In genomic region chr2:167659177-167659846, GRCm38 (mm10) we compare ENCODE assay signal across 7 mouse cellular contexts. TPM values are rescaled to one million over a fixed set of nuclear protein-coding genes. Genes with fewer than 3 reads are reported as not detected.
DNase-seq lines count a peak whose midpoint lies in the region; ATAC-seq lines count a peak whose summit lies in the region.

No protein-coding gene starts in this region.

- peak overlapping the region; percentile 99 for H3K4me2 ChIP-seq in liver, embryonic 11.5 days
- peak overlapping the region; percentile 89 for H3K4me2 ChIP-seq in forebrain, embryonic 13.5 days
- peak overlapping the region; percentile 99; the same call in 1 of the 2 replicates for H3K4me2 ChIP-seq in limb, embryonic 11.5 days (ENCODE audit: low read depth, severe bottlenecking)
- H3K4me2 ChIP-seq in neural tube, embryonic 14.5 days (ENCODE audit: low read depth, low read length) = peak overlapping the region; percentile 96

- no peak for ATAC-seq in liver, embryonic 11.5 days (replicated peaks; ENCODE audit: low FRiP score)
- ATAC-seq in forebrain, embryonic 13.5 days = no peak
- ATAC-seq in limb, embryonic 11.5 days (ENCODE audit: insufficient number of reproducible peaks, low FRiP score, low TSS enrichment, low read depth) = no peak
- no peak for ATAC-seq in neural tube, embryonic 14.5 days (ENCODE audit: low read depth)

- peak overlapping the region; percentile 86; the same call in 1 of the 2 replicates for H3K9ac ChIP-seq in liver, embryonic 11.5 days (ENCODE audit: low read depth, low read length)
- peak overlapping the region; percentile 88; the same call in 1 of the 2 replicates for H3K9ac ChIP-seq in forebrain, embryonic 13.5 days
- no peak overlapping the region for H3K9ac ChIP-seq in limb, embryonic 11.5 days (ENCODE audit: low read length)
- H3K9ac ChIP-seq in neural tube, embryonic 14.5 days (replicated peaks; ENCODE audit: low read depth, low read length) = 0 out of 2 replicates have a peak overlapping the region, but pooled peaks have one; percentile 84

- H3K27ac ChIP-seq in liver, embryonic 11.5 days (ENCODE audit: low read depth, low read length) = no peak overlapping the region
- no peak overlapping the region for H3K27ac ChIP-seq in forebrain, embryonic 13.5 days
- H3K27ac ChIP-seq in limb, embryonic 11.5 days (replicated peaks; ENCODE audit: low read depth, low read length) = no peak overlapping the region
- H3K27ac ChIP-seq in neural tube, embryonic 14.5 days (ENCODE audit: low read depth, low read length) = no peak overlapping the region

- peaks cover 7% of the 10 kb centered on the region for H3K27me3 ChIP-seq in liver, embryonic 11.5 days (replicated peaks; ENCODE audit: control insufficient read depth, insufficient read depth, low read length)
- peaks cover 15% of the 10 kb centered on the region for H3K27me3 ChIP-seq in forebrain, embryonic 13.5 days
- H3K27me3 ChIP-seq in limb, embryonic 11.5 days (ENCODE audit: control insufficient read depth, insufficient read depth, low read length) = peaks cover 2% of the 10 kb centered on the region; the same call in 1 of the 2 replicates
- H3K27me3 ChIP-seq in neural tube, embryonic 14.5 days (ENCODE audit: control insufficient read depth, insufficient read depth, low read length) = no peaks in the 10 kb centered on the region

- WGBS in liver, embryonic 11.5 days = 65% methylated on average over 10 of the region's 10 CpGs
- whole genome bisulfite sequencing in forebrain, embryonic 13.5 days = 82% methylated on average over 10 of the region's 10 CpGs
- whole genome bisulfite sequencing in limb, embryonic 11.5 days = 66% methylated on average over 10 of the region's 10 CpGs
- 65% methylated on average over 10 of the region's 10 CpGs for WGBS in neural tube, embryonic 14.5 days

- peaks cover 6% of the 10 kb centered on the region; the same call in 1 of the 2 replicates for H3K36me3 ChIP-seq in liver, embryonic 11.5 days (ENCODE audit: control insufficient read depth, insufficient read depth, low read length)
- peaks cover 7% of the 10 kb centered on the region for H3K36me3 ChIP-seq in forebrain, embryonic 13.5 days (ENCODE audit: poor library complexity, severe bottlenecking)
- no peaks in the 10 kb centered on the region; the same call in 1 of the 2 replicates for H3K36me3 ChIP-seq in limb, embryonic 11.5 days (ENCODE audit: control insufficient read depth, insufficient read depth, low read length)
- no peaks in the 10 kb centered on the region for H3K36me3 ChIP-seq in neural tube, embryonic 14.5 days (ENCODE audit: control insufficient read depth, insufficient read depth, low read length)

- no peak for DNase-seq in liver, embryonic 11.5 days (ENCODE audit: low spot score)
- DNase-seq in liver = no peak
- DNase-seq in limb, embryonic 11.5 days (ENCODE audit: low spot score) = no peak
- no peak for DNase-seq in left cerebral cortex, postnatal 10 days (ENCODE audit: extremely low spot score in 1 of 2, low spot score in 2 of 2)
- no peak for DNase-seq in left cerebral cortex, adult 8-10 months (ENCODE audit: low spot score in 2 of 2)

- H3K4me1 ChIP-seq in liver, embryonic 11.5 days (replicated peaks; ENCODE audit: control insufficient read depth, insufficient read depth, low read length) = peaks cover 35% of the 10 kb centered on the region
- H3K4me1 ChIP-seq in forebrain, embryonic 13.5 days = peaks cover 30% of the 10 kb centered on the region
- peaks cover 17% of the 10 kb centered on the region for H3K4me1 ChIP-seq in limb, embryonic 11.5 days (ENCODE audit: control insufficient read depth, insufficient read depth, low read length)
- peaks cover 22% of the 10 kb centered on the region for H3K4me1 ChIP-seq in neural tube, embryonic 14.5 days (ENCODE audit: control insufficient read depth, insufficient read depth, low read length)

- H3K9me3 ChIP-seq in liver, embryonic 11.5 days (ENCODE audit: control insufficient read depth, low read length) = no peaks in the 10 kb centered on the region
- H3K9me3 ChIP-seq in forebrain, embryonic 13.5 days (replicated peaks) = no peaks in the 10 kb centered on the region
- no peaks in the 10 kb centered on the region for H3K9me3 ChIP-seq in limb, embryonic 11.5 days (ENCODE audit: control insufficient read depth, low read length)
- no peaks in the 10 kb centered on the region for H3K9me3 ChIP-seq in neural tube, embryonic 14.5 days (ENCODE audit: control insufficient read depth, low read length)

- H3K4me3 ChIP-seq in liver, embryonic 11.5 days (ENCODE audit: low read depth, low read length) = peak overlapping the region; percentile 86; the same call in 1 of the 2 replicates
- 0 out of 2 replicates have a peak overlapping the region, but pooled peaks have one; percentile 76 for H3K4me3 ChIP-seq in forebrain, embryonic 13.5 days
- no peak overlapping the region; the same call in 1 of the 2 replicates for H3K4me3 ChIP-seq in limb, embryonic 11.5 days (ENCODE audit: low read depth, low read length)
- peak overlapping the region; percentile 83; the same call in 1 of the 2 replicates for H3K4me3 ChIP-seq in neural tube, embryonic 14.5 days (ENCODE audit: low read depth, low read length)

- intact Hi-C loops in left cerebral cortex, postnatal 10 days (cut with DNase I) = no loop called here

RNA-seq across cellular contexts. Expression of gene Gm20431, which starts 2.0 kb away (rescaled TPM):
- 3.8 and 4.9 TPM in 2 replicates for polyA plus RNA-seq in liver, embryonic 11.5 days (2014; fragmentation: Nextera tagmentation; extraction: Ambion mirVana)
- polyA plus RNA-seq in forebrain, embryonic 13.5 days (2015; fragmentation: Nextera tagmentation; extraction: Ambion mirVana) = 5.5 and 8.2 TPM in 2 replicates
- 4.9 and 7.7 TPM in 2 replicates for polyA plus RNA-seq in limb, embryonic 11.5 days (2014; fragmentation: Nextera tagmentation; extraction: Ambion mirVana)
- polyA plus RNA-seq in neural tube, embryonic 14.5 days (2014; fragmentation: Nextera tagmentation; extraction: Ambion mirVana) = 10.7 and 12.5 TPM in 2 replicates
- 10 to 100 TPM; 47.2 to 47.5 TPM for total RNA-seq in left cerebral cortex, postnatal 10 days (2021)
- 10 to 100 TPM; 26.0 to 42.5 (median 32.6) TPM for total RNA-seq in left cerebral cortex, adult 8-10 months (2022)

RNA-seq across cellular contexts. Expression of gene Ube2v1, which starts 27.4 kb away (rescaled TPM):
- 304 and 308 TPM in 2 replicates for polyA plus RNA-seq in liver, embryonic 11.5 days (2014; fragmentation: Nextera tagmentation; extraction: Ambion mirVana)
- polyA plus RNA-seq in forebrain, embryonic 13.5 days (2015; fragmentation: Nextera tagmentation; extraction: Ambion mirVana) = 278 and 309 TPM in 2 replicates
- 264 and 267 TPM in 2 replicates for polyA plus RNA-seq in limb, embryonic 11.5 days (2014; fragmentation: Nextera tagmentation; extraction: Ambion mirVana)
- polyA plus RNA-seq in neural tube, embryonic 14.5 days (2014; fragmentation: Nextera tagmentation; extraction: Ambion mirVana) = 291 and 304 TPM in 2 replicates
- 100 to 1,000 TPM; 245 to 255 TPM for total RNA-seq in left cerebral cortex, postnatal 10 days (2021)
- 100 to 1,000 TPM; 257 to 274 (median 265) TPM for total RNA-seq in left cerebral cortex, adult 8-10 months (2022)

RNA-seq across cellular contexts. Expression of gene Cebpb, which starts 29.4 kb away (rescaled TPM):
- polyA plus RNA-seq in liver, embryonic 11.5 days (2014; fragmentation: Nextera tagmentation; extraction: Ambion mirVana) = 13.9 and 14.4 TPM in 2 replicates
- polyA plus RNA-seq in forebrain, embryonic 13.5 days (2015; fragmentation: Nextera tagmentation; extraction: Ambion mirVana) = 0.11 and 0.14 TPM in 2 replicates
- polyA plus RNA-seq in limb, embryonic 11.5 days (2014; fragmentation: Nextera tagmentation; extraction: Ambion mirVana) = 2.6 and 4.1 TPM in 2 replicates
- polyA plus RNA-seq in neural tube, embryonic 14.5 days (2014; fragmentation: Nextera tagmentation; extraction: Ambion mirVana) = 1.1 and 1.3 TPM in 2 replicates
- 10 to 100 TPM in 1 of 2 experiments, 1 to 10 TPM in 1; 7.8 to 10.0 TPM for total RNA-seq in left cerebral cortex, postnatal 10 days (2021)
- 10 to 100 TPM; 12.1 to 20.6 (median 15.1) TPM for total RNA-seq in left cerebral cortex, adult 8-10 months (2022)

RNA-seq across cellular contexts. Expression of gene Tmem189, which starts 30.3 kb away (rescaled TPM):
- polyA plus RNA-seq in liver, embryonic 11.5 days (2014; fragmentation: Nextera tagmentation; extraction: Ambion mirVana) = 30.5 and 32.6 TPM in 2 replicates
- 22.1 and 24.0 TPM in 2 replicates for polyA plus RNA-seq in forebrain, embryonic 13.5 days (2015; fragmentation: Nextera tagmentation; extraction: Ambion mirVana)
- polyA plus RNA-seq in limb, embryonic 11.5 days (2014; fragmentation: Nextera tagmentation; extraction: Ambion mirVana) = 35.5 and 37.5 TPM in 2 replicates
- polyA plus RNA-seq in neural tube, embryonic 14.5 days (2014; fragmentation: Nextera tagmentation; extraction: Ambion mirVana) = 35.1 and 35.9 TPM in 2 replicates
- 10 to 100 TPM; 48.4 to 50.2 TPM for total RNA-seq in left cerebral cortex, postnatal 10 days (2021)
- 10 to 100 TPM; 39.8 to 49.3 (median 44.1) TPM for total RNA-seq in left cerebral cortex, adult 8-10 months (2022)
